Mouse (Mus musculus) brain, embryonic 14.5 days (tissue): ENCODE measurements around the gene Nphp4.

Source experiments
- CTCF ChIP-seq: fragments of 200-500 bp; IDR thresholded peaks from 2 replicates; pipeline ENCODE4 v1.5.1; 2012; ENCODE audit warnings: inconsistent platforms, mild to moderate bottlenecking, moderate library complexity, borderline replicate concordance; ENCODE audit not compliant: insufficient read depth, insufficient read length; ENCODE audit errors: extremely low read depth
- POLR2A ChIP-seq: fragments of 200-500 bp; IDR thresholded peaks from 2 replicates; pipeline ENCODE4 v1.6.1; 2012; ENCODE audit warnings: mild to moderate bottlenecking, inconsistent platforms, borderline replicate concordance; ENCODE audit not compliant: poor library complexity, insufficient read depth, insufficient read length, severe bottlenecking; ENCODE audit errors: extremely low read depth

- TF ChIP-seq CTCF (peak; percentile 34; the same call in 1 of the 2 replicates), POLR2A (no peak)
These were observed 35.6 kb upstream of the Nphp4 start for GRCm38 (mm10) chr4:152440882-152441281.
